Mouse (Mus musculus): ENCODE measurements around the gene Prl2c3. TPM values are rescaled to one million over a fixed set of nuclear protein-coding genes. Genes with fewer than 3 reads are reported as not detected.
"Not testable (repeated sequence)": the region's sequence is repeated elsewhere in the genome, so short reads cannot be mapped to it uniquely, and the experiment has no call there.

Prl2c3 gene
- total RNA-seq (2021), result not detected
- long read RNA-seq, experiment 1, partial matches to known transcripts, result 0 of 1 reads
- long read RNA-seq, experiment 1, other reads (novel, unspliced or antisense), result 1 of 1 reads
- long read RNA-seq, experiment 2, result 0 reads

DNA sequence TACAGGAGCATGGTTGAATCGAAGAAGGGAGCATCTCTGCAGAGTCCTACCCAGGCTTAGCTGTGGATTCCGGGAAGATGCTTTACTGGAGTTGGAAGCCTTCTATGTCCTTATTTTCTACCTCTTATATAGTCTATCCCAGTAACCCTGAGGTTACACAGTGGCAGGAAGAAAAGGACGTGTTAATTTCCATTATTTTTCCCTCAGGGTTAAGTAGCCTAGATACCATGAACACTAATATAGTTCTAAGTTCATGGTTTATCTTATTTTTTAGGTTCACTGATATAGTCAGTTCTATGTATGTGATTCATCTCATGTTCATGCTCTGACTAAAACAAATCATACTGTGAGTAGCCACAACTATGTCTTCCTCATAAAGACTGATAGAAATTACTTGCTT lies at the start of gene Prl2c3:
Prl2c3 (minus strand) TSS at position 101 of the 400 bp plus-strand sequence.
- DNase-seq (ENCODE audit: low spot score in 2 of 2), result not testable (repeated sequence)

DNA sequence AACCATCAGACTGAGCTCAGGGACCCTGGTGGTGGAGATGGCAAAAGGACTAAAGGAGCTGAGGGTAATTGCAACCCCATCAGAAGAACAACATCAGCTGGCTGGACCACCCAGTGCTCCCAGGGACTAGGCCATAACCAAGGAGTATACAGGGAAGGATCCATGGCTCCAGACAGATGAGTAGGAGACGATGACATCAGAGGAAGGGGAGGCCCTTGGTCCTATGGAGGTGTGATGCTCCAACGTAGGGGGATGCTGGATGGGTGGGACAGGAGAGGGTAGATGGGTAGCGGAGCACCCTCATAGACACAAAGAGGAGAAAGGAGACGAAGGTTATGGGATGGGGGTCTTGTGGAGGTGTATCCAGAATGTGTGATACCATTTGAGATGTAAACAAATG lies 48.4 kb upstream of the Prl2c3 start:
- not testable (repeated sequence) for DNase-seq (ENCODE audit: low spot score in 2 of 2)

DNA sequence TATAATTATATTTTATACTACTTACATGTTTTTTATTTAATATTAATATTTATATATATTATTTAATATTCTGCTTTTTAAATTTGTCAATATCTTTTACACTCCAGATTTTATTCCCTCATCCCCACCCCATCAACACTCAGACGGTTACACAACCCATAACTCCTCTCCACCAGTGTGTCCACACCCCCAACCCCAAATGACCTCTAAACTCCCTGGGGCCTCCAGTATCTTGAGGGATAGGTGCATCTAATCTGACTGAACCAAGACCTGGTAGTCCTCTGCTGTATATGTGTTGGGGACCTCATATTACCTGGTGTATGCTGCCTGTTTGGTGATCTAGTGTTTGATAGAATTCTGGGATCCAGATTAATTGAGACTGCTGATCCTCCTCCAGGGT lies 44.8 kb upstream of the Prl2c3 start:
- DNase-seq (ENCODE audit: low spot score in 2 of 2), result not testable (repeated sequence)

DNA sequence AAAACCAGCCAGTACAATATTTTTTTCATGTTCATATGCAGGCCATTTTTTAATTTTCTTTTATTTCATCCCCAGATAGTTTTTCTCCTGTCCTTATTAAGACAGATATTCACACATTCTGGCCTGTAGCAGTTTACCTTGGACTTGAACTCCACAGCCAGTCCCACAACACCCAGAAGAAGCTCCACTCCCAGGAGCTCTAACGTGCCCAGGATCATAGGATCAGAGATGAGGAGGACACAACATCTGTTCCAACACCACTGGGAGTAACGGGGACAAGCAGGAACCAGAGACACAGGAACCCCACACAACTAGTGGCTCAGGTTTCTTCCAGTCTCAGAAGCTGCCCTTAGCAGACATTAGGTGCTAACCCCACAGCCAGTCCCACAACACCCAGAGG lies 37.7 kb upstream of the Prl2c3 start:
- not testable (repeated sequence) for DNase-seq (ENCODE audit: low spot score in 2 of 2)

DNA sequence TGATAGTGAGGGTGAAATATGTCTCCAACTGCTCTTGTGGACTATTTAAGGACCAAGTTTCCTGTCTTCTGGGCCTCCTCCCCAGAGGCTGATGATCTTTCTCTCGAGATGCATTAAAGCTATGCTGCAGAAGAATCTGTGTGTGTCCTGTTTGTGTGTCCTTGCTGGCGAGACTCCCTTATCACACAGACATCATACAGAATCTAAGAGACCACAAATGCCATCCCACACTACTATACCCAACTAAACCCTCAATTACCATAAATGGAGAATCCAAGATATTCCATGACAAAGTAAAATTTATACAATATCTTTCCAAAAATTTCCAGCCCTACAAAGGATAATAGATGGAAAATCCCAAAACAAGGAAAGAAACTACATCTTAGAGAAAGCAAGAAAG lies 31.9 kb upstream of the Prl2c3 start:
- DNase-seq (ENCODE audit: low spot score in 2 of 2), result no peak

DNA sequence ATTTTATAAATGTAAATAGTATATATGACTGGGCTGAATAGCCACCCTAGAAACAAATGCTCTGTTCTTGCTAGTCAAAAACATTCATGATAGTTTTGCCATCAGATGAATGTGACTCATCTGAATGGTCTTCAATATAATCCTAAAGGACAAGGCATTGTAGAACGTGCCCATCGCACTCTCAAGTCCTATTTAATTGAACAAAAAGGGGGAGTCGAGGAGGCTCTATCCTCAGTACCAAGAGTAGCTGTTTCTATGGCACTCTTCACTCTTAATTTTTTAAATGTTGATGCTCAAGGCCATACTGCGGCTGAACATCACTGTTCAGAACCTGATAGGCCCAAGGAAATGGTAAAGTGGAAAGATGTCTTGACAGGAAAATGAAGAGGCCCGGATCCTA lies 29.2 kb upstream of the Prl2c3 start:
- no peak for DNase-seq (ENCODE audit: low spot score in 2 of 2)

DNA sequence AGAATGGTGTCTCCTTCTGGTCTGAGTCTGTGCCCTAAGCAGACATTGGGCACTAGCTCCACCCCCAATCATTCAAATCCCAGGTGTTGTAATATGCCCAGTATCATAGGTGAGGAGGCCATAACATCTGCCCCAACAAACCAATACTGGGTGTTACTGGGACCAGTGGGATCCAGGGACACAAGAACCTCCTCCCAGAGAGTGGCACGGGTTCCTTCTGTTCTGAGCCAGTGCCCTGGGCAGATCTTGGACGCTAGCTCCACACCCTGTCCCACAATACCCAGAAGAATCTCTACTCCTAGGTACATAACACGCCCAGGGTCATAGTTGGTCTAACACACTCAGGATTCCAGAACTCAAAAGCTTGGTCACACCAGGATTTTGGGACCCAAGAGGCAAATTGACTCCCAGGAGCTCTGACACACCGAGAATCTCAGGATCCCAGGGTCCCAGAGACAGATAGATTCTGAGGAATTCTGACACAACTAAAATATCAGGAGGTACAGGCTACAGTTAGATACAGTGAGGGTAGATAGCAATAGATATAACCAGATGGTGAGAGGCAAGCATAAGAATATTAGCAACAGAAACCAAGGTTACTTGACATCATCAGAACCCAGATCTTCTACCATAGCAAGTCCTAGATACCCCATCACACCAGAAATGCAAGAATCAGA lies 24.8 kb upstream of the Prl2c3 start:
- DNase-seq (ENCODE audit: low spot score in 2 of 2), result not testable (repeated sequence)

DNA sequence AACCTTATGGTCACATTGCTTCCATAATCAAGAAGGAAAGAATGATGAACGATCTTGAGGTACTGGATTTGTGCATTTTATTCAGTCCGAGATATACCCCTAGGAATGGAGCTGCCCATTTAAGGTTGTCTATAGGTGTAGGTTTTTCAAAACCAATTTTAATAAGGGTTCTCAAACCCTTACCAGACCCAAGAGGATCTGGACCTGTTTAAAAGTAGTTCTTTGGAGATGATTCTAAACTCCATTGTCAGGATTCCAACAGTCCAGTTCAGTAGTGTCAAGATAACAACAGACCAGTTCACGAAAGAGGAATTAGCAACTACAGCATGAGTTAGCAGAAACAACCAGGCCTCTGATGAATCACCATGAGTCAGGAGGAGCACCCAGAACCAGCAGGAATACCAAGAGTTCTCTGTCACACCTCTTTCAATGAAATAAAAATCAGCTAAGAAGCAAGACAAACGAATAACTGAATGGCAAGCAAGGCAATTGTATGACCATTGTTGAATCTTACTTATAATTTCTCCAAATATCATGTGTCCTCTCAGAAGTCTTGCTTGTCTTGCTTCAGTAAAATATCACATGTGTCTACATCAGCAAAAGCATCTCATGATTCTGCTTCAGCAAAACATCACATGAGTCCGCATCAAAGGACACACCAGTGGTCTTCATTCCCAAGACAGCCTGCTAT lies 14.0 kb upstream of the Prl2c3 start:
- not testable (repeated sequence) for DNase-seq (ENCODE audit: low spot score in 2 of 2)

DNA sequence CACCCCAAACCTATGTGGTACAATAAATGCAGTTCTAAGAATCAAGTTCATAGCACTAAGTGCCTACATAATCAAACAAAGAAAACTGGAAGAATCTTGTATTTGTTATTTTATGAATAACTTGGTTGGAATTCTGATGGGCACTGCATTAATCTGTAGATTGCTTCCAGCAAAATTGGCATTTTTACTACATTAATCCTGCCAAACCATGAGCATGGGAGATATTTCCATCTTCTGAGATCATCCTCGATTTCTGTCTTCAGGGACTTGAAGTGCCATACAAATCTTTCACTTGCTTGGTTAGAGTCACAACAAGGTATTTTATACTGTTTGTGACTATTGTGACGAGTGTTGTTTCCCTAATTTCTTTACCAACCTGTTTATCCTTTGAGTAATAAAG lies 9.7 kb upstream of the Prl2c3 start:
- no peak for DNase-seq (ENCODE audit: low spot score in 2 of 2)

DNA sequence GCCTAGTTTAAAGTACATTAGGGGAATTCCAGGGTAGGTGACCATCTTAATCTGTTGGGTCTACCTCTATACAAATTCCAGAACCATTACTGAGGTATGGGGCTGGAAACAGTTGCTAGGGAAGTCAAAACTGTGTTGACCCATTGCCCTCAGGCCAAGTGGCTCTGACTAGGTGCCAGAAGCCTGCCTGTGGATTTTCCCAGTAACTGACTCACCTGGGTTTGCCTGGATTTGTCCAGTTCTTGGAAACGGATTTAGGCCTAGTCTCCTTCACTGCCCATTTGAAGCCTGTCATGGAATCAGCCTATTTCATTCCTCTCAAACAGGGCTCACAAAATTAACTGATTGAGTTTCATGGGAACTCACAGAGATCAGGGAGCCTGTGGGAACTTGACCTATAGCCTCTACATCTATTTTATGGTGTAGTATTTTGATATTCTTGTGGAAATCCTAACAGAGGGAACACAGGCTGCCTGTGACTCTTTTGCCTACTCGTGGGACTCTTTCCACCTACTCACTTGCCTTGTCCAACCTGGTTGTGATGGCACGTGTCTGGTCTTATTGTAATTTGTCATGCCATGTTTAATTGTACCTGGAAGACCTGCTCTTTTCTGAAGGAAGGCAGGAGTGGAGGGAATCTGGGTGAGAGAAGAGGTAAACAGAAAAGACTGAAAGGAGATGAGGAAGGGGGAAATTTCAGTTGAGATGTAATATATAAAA lies 9.1 kb upstream of the Prl2c3 start:
- DNase-seq (ENCODE audit: low spot score in 2 of 2), result not testable (repeated sequence)

DNA sequence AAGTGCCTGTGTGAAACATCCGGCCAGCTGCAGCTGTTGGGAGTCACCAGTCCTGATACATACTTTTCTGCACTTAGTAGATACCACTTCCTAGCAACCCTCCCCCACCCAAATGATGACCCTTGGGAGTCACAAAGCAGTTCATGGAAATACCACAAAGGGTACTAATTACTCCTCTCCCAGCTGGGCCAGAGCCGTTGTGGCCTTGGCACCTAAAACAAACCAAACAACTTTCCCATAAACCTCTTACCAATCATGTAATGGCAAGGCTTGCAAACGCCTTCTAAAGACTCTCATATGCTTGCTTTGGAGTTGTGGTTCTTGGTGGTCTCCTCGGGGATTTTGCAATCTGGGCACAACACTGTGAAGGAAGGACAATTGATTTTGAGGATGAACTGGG lies 6.6 kb upstream of the Prl2c3 start:
- not testable (repeated sequence) for DNase-seq (ENCODE audit: low spot score in 2 of 2)

DNA sequence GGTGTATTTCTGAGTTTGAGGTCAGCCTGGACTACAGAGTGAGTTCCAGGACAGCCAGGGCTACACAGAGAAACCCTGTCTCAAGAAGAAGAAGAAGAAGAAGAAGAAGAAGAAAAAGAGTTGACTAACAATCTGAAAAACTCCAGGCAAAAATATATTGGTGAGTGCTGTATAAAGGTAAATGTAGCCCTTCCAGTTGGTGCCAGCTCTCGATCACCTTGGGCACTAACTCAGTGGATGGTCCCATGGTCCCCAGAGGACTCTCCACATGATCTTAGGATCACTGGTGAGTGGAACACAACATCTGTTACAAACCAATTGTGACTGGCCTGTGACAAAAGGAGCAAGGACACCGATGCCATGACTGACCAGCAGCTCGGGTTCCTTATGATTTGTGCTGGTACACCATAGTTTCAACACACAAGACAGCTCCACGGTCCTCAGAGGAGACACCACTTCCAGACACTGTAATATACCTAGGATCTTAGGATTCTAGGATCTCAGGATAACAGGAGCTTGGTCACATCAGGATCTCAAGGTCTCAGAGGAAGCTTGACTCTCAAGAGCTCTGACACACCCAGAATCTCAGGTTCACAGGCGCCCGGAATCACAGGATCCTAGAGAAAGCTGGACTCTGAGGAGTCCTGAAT lies 30.3 kb downstream of the Prl2c3 start:
- not testable (repeated sequence) for DNase-seq (ENCODE audit: low spot score in 2 of 2)

Other genes starting within 250 kb of the Prl2c3 start
- 10 to 100 TPM; 11.7 to 14.8 TPM for gene Ero1lb, start 234.2 kb downstream of the Prl2c3 start, total RNA-seq (2021)
- not detected for gene Prl2c2, start 205.3 kb upstream of the Prl2c3 start, total RNA-seq (2021)